ENCODE assay signal across 19 mouse cellular contexts in the genomic region with DNA sequence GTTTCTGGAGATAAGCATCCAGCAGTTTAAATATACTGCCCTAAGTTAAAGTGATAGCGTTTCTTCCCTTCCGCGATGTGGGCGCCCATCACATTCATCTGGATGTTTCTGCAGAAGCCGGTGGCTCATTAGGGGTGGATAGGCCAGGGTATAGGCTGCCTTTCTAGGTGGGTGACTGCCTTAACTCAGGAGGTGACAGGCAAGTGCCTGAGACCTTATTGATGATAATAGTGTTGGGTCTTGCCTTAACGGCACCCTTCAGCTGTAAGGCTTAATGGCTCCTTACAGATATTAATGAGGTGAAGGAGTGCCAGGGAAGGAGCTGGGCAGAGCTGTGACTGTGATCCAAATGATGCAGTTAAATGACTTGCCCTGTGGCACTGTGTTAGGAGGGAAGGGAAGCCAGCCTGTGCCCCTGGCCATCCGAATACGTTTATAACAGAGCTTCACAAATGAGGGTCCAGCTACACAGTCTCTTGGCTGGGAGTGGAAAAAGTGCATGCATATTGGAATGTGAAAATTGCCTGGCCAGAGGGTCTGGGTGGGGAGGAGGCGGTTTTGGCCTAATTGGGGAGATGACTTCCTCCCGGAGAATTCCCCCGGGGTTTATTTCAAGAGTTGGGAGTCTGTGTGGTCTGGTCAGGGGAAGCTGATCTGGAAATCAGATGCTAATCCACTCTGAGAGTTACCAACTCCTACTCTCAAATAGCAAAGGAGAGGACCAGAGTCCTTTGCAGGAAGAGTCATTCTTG.
DNase-seq lines count a peak whose midpoint lies in the region; ATAC-seq lines count a peak whose summit lies in the region.
"Had no signal": no experiment of that assay in that cellular context is flagged by ENCODE, and none has a peak within 500 bp of the region (broad histone marks: within the 10 kb centered on the region; RNA-seq: fewer than 3 reads in every experiment).

No protein-coding gene starts in this region.

- no peaks in the 10 kb centered on the region for H3K9me3 ChIP-seq in heart, embryonic 11.5 days (replicated peaks; ENCODE audit: control insufficient read depth, low read length)
- H3K9me3 ChIP-seq in embryonic facial prominence, embryonic 11.5 days (replicated peaks; ENCODE audit: control insufficient read depth, low read length) = no peaks in the 10 kb centered on the region
- no peaks in the 10 kb centered on the region for H3K9me3 ChIP-seq in midbrain, embryonic 15.5 days
- H3K9me3 ChIP-seq in forebrain, embryonic 15.5 days = no peaks in the 10 kb centered on the region
- H3K9me3 ChIP-seq: hindbrain, embryonic 13.5 days; neural tube, embryonic 12.5 days had no signal

- H3K27me3 ChIP-seq in heart, embryonic 11.5 days (ENCODE audit: control insufficient read depth, insufficient read depth, low read length) = 0 out of 2 replicates have a peak, but pooled peaks cover 4% of the 10 kb centered on the region
- H3K27me3 ChIP-seq in embryonic facial prominence, embryonic 11.5 days (ENCODE audit: control insufficient read depth, insufficient read depth, low read length) = no peaks in the 10 kb centered on the region
- peaks cover 5% of the 10 kb centered on the region; the same call in 1 of the 2 replicates for H3K27me3 ChIP-seq in midbrain, embryonic 15.5 days (replicated peaks)
- H3K27me3 ChIP-seq in forebrain, embryonic 15.5 days = 0 out of 2 replicates have a peak, but pooled peaks cover 5% of the 10 kb centered on the region
- H3K27me3 ChIP-seq: neural tube, embryonic 12.5 days had no signal

- intact Hi-C loops in heart, postnatal 25 days (cut with DNase I) = loop anchor here (2.0 kb wide), 1 partner anchor 567 kb away; no protein-coding TSS in a partner anchor

- H3K4me1 ChIP-seq in heart, embryonic 11.5 days (ENCODE audit: control insufficient read depth, insufficient read depth, low read length) = no peaks in the 10 kb centered on the region
- H3K4me1 ChIP-seq in embryonic facial prominence, embryonic 11.5 days (ENCODE audit: control insufficient read depth, insufficient read depth, low read length) = no peaks in the 10 kb centered on the region
- no peaks in the 10 kb centered on the region for H3K4me1 ChIP-seq in midbrain, embryonic 15.5 days
- H3K4me1 ChIP-seq in forebrain, embryonic 15.5 days = no peaks in the 10 kb centered on the region
- H3K4me1 ChIP-seq: neural tube, embryonic 12.5 days had no signal

- peak overlapping the region; percentile 28; the same call in 1 of the 2 replicates for H3K9ac ChIP-seq in heart, embryonic 11.5 days (ENCODE audit: low read depth, low read length)
- H3K9ac ChIP-seq in embryonic facial prominence, embryonic 11.5 days (replicated peaks; ENCODE audit: low read length) = no peak overlapping the region
- H3K9ac ChIP-seq in midbrain, embryonic 15.5 days = no peak overlapping the region
- H3K9ac ChIP-seq in forebrain, embryonic 15.5 days (replicated peaks) = no peak overlapping the region
- H3K9ac ChIP-seq: hindbrain, embryonic 13.5 days; neural tube, embryonic 12.5 days had no signal

- no peak for ATAC-seq in heart, embryonic 11.5 days (replicated peaks; ENCODE audit: insufficient number of reproducible peaks, low FRiP score, low TSS enrichment)
- ATAC-seq in embryonic facial prominence, embryonic 11.5 days (replicated peaks; ENCODE audit: insufficient number of reproducible peaks, low FRiP score, low TSS enrichment, low read depth) = no peak
- peak; percentile 84 for ATAC-seq in midbrain, embryonic 15.5 days (replicated peaks)
- no peak for ATAC-seq in forebrain, embryonic 15.5 days (replicated peaks)
- ATAC-seq: activated CD4-positive, CD25-positive, alpha-beta regulatory T cell, adult 4 months; intestine, postnatal 0 days had no signal

- no peak overlapping the region for H3K4me2 ChIP-seq in heart, embryonic 11.5 days
- H3K4me2 ChIP-seq in embryonic facial prominence, embryonic 11.5 days (ENCODE audit: low read depth, low read length) = no peak overlapping the region
- H3K4me2 ChIP-seq in midbrain, embryonic 15.5 days = no peak overlapping the region
- H3K4me2 ChIP-seq in forebrain, embryonic 15.5 days (replicated peaks) = no peak overlapping the region
- H3K4me2 ChIP-seq: hindbrain, embryonic 13.5 days; neural tube, embryonic 12.5 days had no signal

- H3K27ac ChIP-seq in heart, embryonic 11.5 days (ENCODE audit: low read depth, low read length) = no peak overlapping the region
- H3K27ac ChIP-seq in embryonic facial prominence, embryonic 11.5 days (replicated peaks; ENCODE audit: low read depth, low read length) = no peak overlapping the region
- H3K27ac ChIP-seq in midbrain, embryonic 15.5 days = no peak overlapping the region
- no peak overlapping the region for H3K27ac ChIP-seq in forebrain, embryonic 15.5 days (replicated peaks)
- H3K27ac ChIP-seq: hindbrain, embryonic 13.5 days; macrophage; neural tube, embryonic 12.5 days had no signal

- H3K36me3 ChIP-seq in heart, embryonic 11.5 days (ENCODE audit: control insufficient read depth, insufficient read depth, low read length) = no peaks in the 10 kb centered on the region
- H3K36me3 ChIP-seq in embryonic facial prominence, embryonic 11.5 days (replicated peaks; ENCODE audit: control insufficient read depth, insufficient read depth, low read depth, low read length) = no peaks in the 10 kb centered on the region
- no peaks in the 10 kb centered on the region for H3K36me3 ChIP-seq in midbrain, embryonic 15.5 days (replicated peaks)
- no peaks in the 10 kb centered on the region for H3K36me3 ChIP-seq in forebrain, embryonic 15.5 days
- H3K36me3 ChIP-seq: hindbrain, embryonic 13.5 days; neural tube, embryonic 12.5 days had no signal

- DNase-seq in heart, postnatal 25 days (ENCODE audit: low spot score) = no peak
- DNase-seq in MN1 (ENCODE audit: low spot score) = peak; percentile 20
- DNase-seq in embryonic facial prominence, embryonic 11.5 days (ENCODE audit: low spot score) = peak; percentile 61
- DNase-seq in gastrocnemius, adult 8-10 months (ENCODE audit: low spot score in 2 of 2) = no peak
- DNase-seq: adrenal gland, postnatal 14 days; cerebellum, adult 2 months; gastrocnemius, postnatal 14 days; heart, postnatal 10 days; lung, adult 2 months; right cerebral cortex, postnatal 4 days; thymus, postnatal 4 days had no signal

- 71% methylated on average over 11 of the region's 11 CpGs for WGBS in heart, embryonic 11.5 days (ENCODE audit: insufficient replicate concordance)
- 53% methylated on average over 11 of the region's 11 CpGs for WGBS in embryonic facial prominence, embryonic 11.5 days
- WGBS in midbrain, embryonic 15.5 days = 67% methylated on average over 11 of the region's 11 CpGs
- 49% methylated on average over 11 of the region's 11 CpGs for WGBS in forebrain, embryonic 15.5 days

- no peak overlapping the region for H3K4me3 ChIP-seq in heart, embryonic 11.5 days (ENCODE audit: low read depth, low read length)
- H3K4me3 ChIP-seq in embryonic facial prominence, embryonic 11.5 days (ENCODE audit: low read depth, low read length) = no peak overlapping the region
- H3K4me3 ChIP-seq in midbrain, embryonic 15.5 days = no peak overlapping the region
- H3K4me3 ChIP-seq in forebrain, embryonic 15.5 days = no peak overlapping the region
- H3K4me3 ChIP-seq: hindbrain, embryonic 13.5 days; neural tube, embryonic 12.5 days had no signal

Comparison
In these comparisons a context has a peak if more than half of its experiments do, and no peak if none do; other contexts are left out.
1. DNase-seq: peak in MN1 (single experiment) and embryonic facial prominence, embryonic 11.5 days (single experiment); none in heart, postnatal 25 days (single experiment) and gastrocnemius, adult 8-10 months (0 of 2).